Mouse (Mus musculus): ENCODE measurements around the gene Ltb4r2.

GRCm38 (mm10) chr14:55793946-55794345 lies 32.7 kb downstream of the Ltb4r2 start:
- TF ChIP-seq CTCF (IDR thresholded peaks at IDR 0.05; ENCODE audit: borderline replicate concordance, extremely low read depth, insufficient read depth, insufficient read length) (no peak), POLR2A (IDR thresholded peaks at IDR 0.05; ENCODE audit: borderline replicate concordance, extremely low read depth, insufficient read depth, insufficient read length, poor library complexity, severe bottlenecking) (no peak)
